18 mouse cellular contexts compared by ENCODE assay signal in genomic region chr10:43845442-43845841, GRCm38 (mm10). TPM values are rescaled to one million over a fixed set of nuclear protein-coding genes. Genes with fewer than 3 reads are reported as not detected.
DNase-seq lines count a peak whose midpoint lies in the region; ATAC-seq and TF ChIP-seq lines count a peak whose summit lies in the region.
"Had no signal": no experiment of that assay in that cellular context is flagged by ENCODE, and none has a peak within 500 bp of the region (broad histone marks: within the 10 kb centered on the region; RNA-seq: fewer than 3 reads in every experiment).

No protein-coding gene starts in this region.

- H3K4me3 ChIP-seq in hindbrain, postnatal 0 days (ENCODE audit: low read length), result no peak overlapping the region
- no peak overlapping the region for H3K4me3 ChIP-seq in hindbrain, embryonic 11.5 days (ENCODE audit: low read depth, low read length)
- no peak overlapping the region for H3K4me3 ChIP-seq in bone marrow macrophage, adult 2 months (ENCODE audit: insufficient read depth, low read length)
- H3K4me3 ChIP-seq: embryonic facial prominence, embryonic 12.5 days; forebrain, embryonic 12.5 days; hindbrain, embryonic 10.5 days; neural tube, embryonic 12.5 days had no signal

- WGBS in hindbrain, postnatal 0 days, result 76% methylated on average over 3 of the region's 3 CpGs
- WGBS in hindbrain, embryonic 11.5 days, result 68% methylated on average over 3 of the region's 3 CpGs

- peak; percentile 50 for TF ChIP-seq CTCF in hindbrain, postnatal 0 days (IDR thresholded peaks at IDR 0.05; ENCODE audit: low read depth)
- peak; percentile 40 for TF ChIP-seq CTCF in bone marrow macrophage, adult 2 months (IDR thresholded peaks at IDR 0.05; ENCODE audit: low read depth, low read length)

- no peaks in the 10 kb centered on the region for H3K9me3 ChIP-seq in hindbrain, postnatal 0 days (ENCODE audit: low read length)
- H3K9me3 ChIP-seq in hindbrain, embryonic 11.5 days (ENCODE audit: control insufficient read depth, low read length), result no peaks in the 10 kb centered on the region
- H3K9me3 ChIP-seq: forebrain, embryonic 12.5 days; neural tube, embryonic 12.5 days had no signal

- no peaks in the 10 kb centered on the region for H3K36me3 ChIP-seq in hindbrain, postnatal 0 days (ENCODE audit: insufficient read depth, low read length)
- no peaks in the 10 kb centered on the region for H3K36me3 ChIP-seq in hindbrain, embryonic 11.5 days (ENCODE audit: control insufficient read depth, insufficient read depth, low read length)
- H3K36me3 ChIP-seq: embryonic facial prominence, embryonic 12.5 days; forebrain, embryonic 12.5 days; hindbrain, embryonic 10.5 days; neural tube, embryonic 12.5 days had no signal

- no peak for DNase-seq in hindbrain, postnatal 0 days (ENCODE audit: low spot score)
- DNase-seq in hindbrain, embryonic 11.5 days (ENCODE audit: low spot score), result no peak
- peak; percentile 36 for DNase-seq in retina, adult 2 months (ENCODE audit: low read depth, low spot score)
- no peak for DNase-seq in retina, embryonic 14.5 days (ENCODE audit: low spot score)
- peak; percentile 17 for DNase-seq in retina, postnatal 1 day
- DNase-seq in heart, postnatal 36 days, result no peak
- DNase-seq in layer of hippocampus, postnatal 36 days, result no peak
- DNase-seq: cerebellum, postnatal 10 days; kidney, postnatal 36 days; lung, postnatal 36 days; midbrain, embryonic 14.5 days had no signal

- H3K27ac ChIP-seq in hindbrain, postnatal 0 days, result no peak overlapping the region
- H3K27ac ChIP-seq in hindbrain, embryonic 11.5 days (ENCODE audit: low read depth, low read length), result no peak overlapping the region
- 0 out of 2 replicates have a peak overlapping the region, but pooled peaks have one; percentile 15 for H3K27ac ChIP-seq in bone marrow macrophage, adult 2 months (ENCODE audit: insufficient read depth, low read depth, low read length)
- H3K27ac ChIP-seq: embryonic facial prominence, embryonic 12.5 days; forebrain, embryonic 12.5 days; hindbrain, embryonic 10.5 days; neural tube, embryonic 12.5 days had no signal

- H3K9ac ChIP-seq in hindbrain, postnatal 0 days (replicated peaks; ENCODE audit: low read length), result no peak overlapping the region
- no peak overlapping the region for H3K9ac ChIP-seq in hindbrain, embryonic 11.5 days (ENCODE audit: low read depth, low read length)
- H3K9ac ChIP-seq: embryonic facial prominence, embryonic 12.5 days; forebrain, embryonic 12.5 days; neural tube, embryonic 12.5 days had no signal

- H3K4me1 ChIP-seq in hindbrain, postnatal 0 days (ENCODE audit: insufficient read depth, low read length), result no peaks in the 10 kb centered on the region
- H3K4me1 ChIP-seq in hindbrain, embryonic 11.5 days (replicated peaks; ENCODE audit: control insufficient read depth, insufficient read depth, low read length), result no peaks in the 10 kb centered on the region
- H3K4me1 ChIP-seq in bone marrow macrophage, adult 2 months (ENCODE audit: control insufficient read depth, insufficient read depth, low read length), result peaks cover 47% of the 10 kb centered on the region
- H3K4me1 ChIP-seq: embryonic facial prominence, embryonic 12.5 days; forebrain, embryonic 12.5 days; hindbrain, embryonic 10.5 days; neural tube, embryonic 12.5 days had no signal

- intact Hi-C loops in heart, postnatal 36 days (cut with DNase I), result no loop called here

- TF ChIP-seq POLR2A in bone marrow macrophage, adult 2 months (IDR thresholded peaks at IDR 0.05; ENCODE audit: borderline replicate concordance, low read depth, low read length), result no peak

- ATAC-seq in hindbrain, postnatal 0 days, result peak; percentile 27; the same call in 1 of the 2 replicates
- ATAC-seq in hindbrain, embryonic 11.5 days (ENCODE audit: low FRiP score), result no peak
- ATAC-seq: intestine, embryonic 16.5 days had no signal

- no peaks in the 10 kb centered on the region for H3K27me3 ChIP-seq in hindbrain, postnatal 0 days (ENCODE audit: insufficient read depth, low read length)
- H3K27me3 ChIP-seq in hindbrain, embryonic 11.5 days (ENCODE audit: control insufficient read depth, insufficient read depth, low read length), result no peaks in the 10 kb centered on the region
- H3K27me3 ChIP-seq: embryonic facial prominence, embryonic 12.5 days; forebrain, embryonic 12.5 days; neural tube, embryonic 12.5 days had no signal

- H3K4me2 ChIP-seq in hindbrain, postnatal 0 days (ENCODE audit: low read depth, low read length), result no peak overlapping the region
- no peak overlapping the region for H3K4me2 ChIP-seq in hindbrain, embryonic 11.5 days (replicated peaks; ENCODE audit: low read depth, low read length)
- H3K4me2 ChIP-seq: embryonic facial prominence, embryonic 12.5 days; forebrain, embryonic 12.5 days; heart, embryonic 11.5 days; neural tube, embryonic 12.5 days had no signal

RNA-seq across cellular contexts. Expression of gene Qrsl1, which starts 56.1 kb away (rescaled TPM):
- 16.9 and 19.0 TPM in 2 replicates for total RNA-seq in hindbrain, postnatal 0 days (2014; rRNA removed)
- polyA plus RNA-seq in hindbrain, postnatal 0 days (2015; fragmentation: Nextera tagmentation; extraction: Ambion mirVana), result 20.1 and 20.7 TPM in 2 replicates
- 29.7 and 30.1 TPM in 2 replicates for polyA plus RNA-seq in hindbrain, embryonic 11.5 days (2014; fragmentation: Nextera tagmentation; extraction: Ambion mirVana)
- polyA plus RNA-seq in bone marrow macrophage, adult 2 months (2012; ENCODE audit: insufficient read depth, insufficient read length, missing spikeins), result 7.1 and 7.2 TPM in 2 replicates
- total RNA-seq in heart, postnatal 36 days (2021), result 10 to 100 TPM; 24.8 to 27.1 TPM
- 10 to 100 TPM; 15.3 to 15.5 TPM for total RNA-seq in layer of hippocampus, postnatal 36 days (2021)

RNA-seq across cellular contexts. Expression of gene Rtn4ip1, which starts 56.2 kb away (rescaled TPM):
- 4.2 and 4.4 TPM in 2 replicates for total RNA-seq in hindbrain, postnatal 0 days (2014; rRNA removed)
- 10.4 and 11.7 TPM in 2 replicates for polyA plus RNA-seq in hindbrain, postnatal 0 days (2015; fragmentation: Nextera tagmentation; extraction: Ambion mirVana)
- 20.0 and 20.5 TPM in 2 replicates for polyA plus RNA-seq in hindbrain, embryonic 11.5 days (2014; fragmentation: Nextera tagmentation; extraction: Ambion mirVana)
- polyA plus RNA-seq in bone marrow macrophage, adult 2 months (2012; ENCODE audit: insufficient read depth, insufficient read length, missing spikeins), result 5.4 and 6.8 TPM in 2 replicates
- total RNA-seq in heart, postnatal 36 days (2021), result 10 to 100 TPM; 58.5 to 65.3 TPM
- 10 to 100 TPM; 13.9 to 15.2 TPM for total RNA-seq in layer of hippocampus, postnatal 36 days (2021)

Comparison
In these comparisons a context has a peak if more than half of its experiments do, and no peak if none do; other contexts are left out.
1. DNase-seq: peak in retina, adult 2 months (single experiment) and retina, postnatal 1 day (single experiment); none in hindbrain, postnatal 0 days (single experiment), hindbrain, embryonic 11.5 days (single experiment), retina, embryonic 14.5 days (single experiment), heart, postnatal 36 days (0 of 2) and layer of hippocampus, postnatal 36 days (0 of 2).